Mouse (Mus musculus) thymus, adult 2 months (tissue): ENCODE results near the gene Parp14. TPM values are rescaled to one million over a fixed set of nuclear protein-coding genes. Genes with fewer than 3 reads are reported as not detected.

Source experiments
- DNase-seq: peaks from one replicate; pipeline ENCODE4 v3.0.0; 2021
- H3K27ac ChIP-seq: fragments of 200-500 bp; 2 replicates; pipeline ENCODE4 v1.5.1; 2012; ENCODE audit warnings: low read length, control low read depth; ENCODE audit not compliant: control insufficient read depth, insufficient read depth
- H3K27me3 ChIP-seq: fragments of 200-500 bp; 2 replicates; pipeline ENCODE4 v1.6.1; 2012; ENCODE audit warnings: mild to moderate bottlenecking, low read length, moderate library complexity, mixed read lengths; ENCODE audit not compliant: control insufficient read depth, insufficient read depth
- H3K36me3 ChIP-seq: fragments of 200-500 bp; 2 replicates; pipeline ENCODE4 v1.6.1; 2012; ENCODE audit warnings: mild to moderate bottlenecking, low read length, moderate library complexity; ENCODE audit not compliant: control insufficient read depth, insufficient read depth
- H3K4me1 ChIP-seq: fragments of 200-500 bp; replicated peaks from 2 replicates; pipeline ENCODE4 v1.6.1; 2012; ENCODE audit warnings: low read length; ENCODE audit not compliant: control insufficient read depth, insufficient read depth
- H3K4me3 ChIP-seq: fragments of 200-500 bp; 2 replicates; pipeline ENCODE4 v1.5.1; 2012; ENCODE audit warnings: mild to moderate bottlenecking, low read length, control low read depth, moderate library complexity; ENCODE audit not compliant: control insufficient read depth, insufficient read depth
- CTCF ChIP-seq: fragments of 200-500 bp; IDR thresholded peaks from 2 replicates; pipeline ENCODE4 v1.5.1; 2012; ENCODE audit warnings: mild to moderate bottlenecking, control low read depth, low read length, moderate library complexity, borderline replicate concordance; ENCODE audit not compliant: control insufficient read depth, poor library complexity, insufficient read depth; ENCODE audit errors: extremely low read depth
- POLR2A ChIP-seq: fragments of 200-500 bp; IDR thresholded peaks from 2 replicates; pipeline ENCODE4 v1.6.1; 2012; ENCODE audit warnings: mild to moderate bottlenecking, low read length, control low read depth, moderate library complexity; ENCODE audit not compliant: control insufficient read depth, poor library complexity, insufficient read depth; ENCODE audit errors: extremely low read depth
- WGBS: fragments of 180-500 bp; shearing (Covaris S2); methylation state at CpG from one replicate; pipeline ENCODE4 v1.1.7; 2018; 5-methylcytosine and 5-hydroxymethylcytosine counted together
- polyA plus RNA-seq: library from polyadenylated mRNA; depleted of rRNA; stranded (reverse); fragments of >200 nt; gene quantifications from 2 replicates; pipeline ENCODE4 v1.2.3, GENCODE M21; 2012

Gene Parp14
- polyA plus RNA-seq, 1 experiment: 10.5 TPM

DNA sequence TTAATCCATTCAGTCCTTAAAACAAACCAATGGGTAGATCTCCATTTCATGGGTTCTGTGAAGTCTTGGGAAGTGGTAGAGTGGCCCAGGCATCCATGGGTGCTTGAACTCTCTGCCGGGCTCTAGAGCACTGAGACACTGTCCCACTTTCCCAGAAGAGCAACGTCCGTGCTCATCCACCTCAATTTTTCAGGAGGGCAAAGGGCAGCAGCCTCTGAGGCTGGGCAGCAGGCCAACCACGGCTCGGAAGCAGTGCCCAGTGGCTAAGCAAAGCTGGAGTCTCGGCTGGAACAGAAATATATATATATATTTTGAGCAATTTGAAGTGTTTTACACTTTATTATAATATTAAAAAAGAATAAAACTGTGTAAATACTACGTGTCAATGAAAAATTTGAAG is 35.5 kb upstream of the Parp14 start:
- TF ChIP-seq CTCF: no peak
- TF ChIP-seq POLR2A: no peak
- Histone ChIP-seq H3K27ac (no peak overlapping the region), H3K4me3 (no peak overlapping the region), H3K4me1 (peaks cover 21% of the 10 kb centered on the region), H3K36me3 (no peaks in the 10 kb centered on the region), H3K27me3 (no peaks in the 10 kb centered on the region)
- WGBS: 94% methylated on average over 7 of the region's 7 CpGs
- DNase-seq: no peak

DNA sequence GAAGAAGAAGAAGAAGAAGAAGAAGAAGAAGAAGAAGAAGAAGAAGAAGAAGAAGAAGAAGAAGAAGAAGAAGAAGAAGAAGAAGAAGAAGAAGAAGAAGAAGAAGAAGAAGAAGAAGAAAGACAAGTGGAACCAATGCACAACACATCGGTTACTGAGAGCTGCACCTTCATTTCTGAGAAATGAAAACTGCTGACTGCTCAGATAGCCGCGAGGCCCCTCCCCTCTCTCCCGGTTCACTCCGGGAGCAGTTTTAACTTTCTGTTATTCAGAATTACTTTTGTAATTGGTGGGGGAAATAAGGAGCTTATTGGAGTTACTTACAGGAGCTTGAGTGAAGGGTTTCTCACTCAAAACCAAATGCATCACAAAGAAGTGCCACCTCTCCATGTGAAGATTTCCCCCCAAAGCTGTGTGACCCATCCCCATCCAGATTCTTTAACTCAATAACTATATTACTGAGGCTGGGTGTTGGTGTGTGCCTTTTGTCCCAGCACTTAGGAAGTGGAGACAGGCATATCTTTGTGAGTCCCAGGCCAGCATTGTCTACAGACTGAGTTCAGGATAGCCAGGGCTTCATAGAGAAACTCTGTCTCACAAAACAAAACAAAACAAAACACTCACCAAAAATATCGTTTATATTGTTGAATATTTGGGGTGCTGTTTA is 34.6 kb upstream of the Parp14 start:
- no peaks in the 10 kb centered on the region for H3K36me3 ChIP-seq
- H3K4me3 ChIP-seq: no peak overlapping the region
- no peaks in the 10 kb centered on the region for H3K27me3 ChIP-seq
- DNase-seq: no peak
- TF ChIP-seq CTCF: no peak
- 20% methylated on average over 6 of the region's 6 CpGs for WGBS
- H3K4me1 ChIP-seq: peaks cover 21% of the 10 kb centered on the region
- no peak overlapping the region for H3K27ac ChIP-seq

DNA sequence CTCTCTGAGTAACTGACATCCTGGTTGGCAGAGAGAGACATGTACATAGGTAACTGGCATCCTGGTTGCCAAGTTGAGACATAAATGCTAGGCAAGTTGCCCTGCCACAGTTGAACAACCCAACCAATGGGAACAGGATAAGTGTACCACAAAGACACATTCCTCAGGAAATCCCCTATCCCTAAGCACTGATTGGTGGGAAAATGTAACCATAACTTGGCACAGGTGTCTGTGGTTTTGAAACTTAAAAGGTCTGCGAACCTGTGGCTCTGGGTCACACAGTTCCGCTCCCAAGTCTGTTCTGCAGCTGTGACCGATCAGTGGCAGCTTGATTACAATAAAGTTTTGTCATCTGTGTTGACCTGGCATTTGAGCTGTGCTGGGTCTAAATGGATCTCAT is 34.0 kb upstream of the Parp14 start:
- H3K4me3 ChIP-seq: no peak overlapping the region
- H3K4me1 ChIP-seq: peaks cover 21% of the 10 kb centered on the region
- WGBS: 15% methylated on average over 3 of the region's 3 CpGs
- peak; percentile 14 for DNase-seq
- TF ChIP-seq POLR2A (no peak), CTCF (no peak)
- H3K27ac ChIP-seq: no peak overlapping the region
- H3K27me3 ChIP-seq: no peaks in the 10 kb centered on the region
- no peaks in the 10 kb centered on the region for H3K36me3 ChIP-seq

DNA sequence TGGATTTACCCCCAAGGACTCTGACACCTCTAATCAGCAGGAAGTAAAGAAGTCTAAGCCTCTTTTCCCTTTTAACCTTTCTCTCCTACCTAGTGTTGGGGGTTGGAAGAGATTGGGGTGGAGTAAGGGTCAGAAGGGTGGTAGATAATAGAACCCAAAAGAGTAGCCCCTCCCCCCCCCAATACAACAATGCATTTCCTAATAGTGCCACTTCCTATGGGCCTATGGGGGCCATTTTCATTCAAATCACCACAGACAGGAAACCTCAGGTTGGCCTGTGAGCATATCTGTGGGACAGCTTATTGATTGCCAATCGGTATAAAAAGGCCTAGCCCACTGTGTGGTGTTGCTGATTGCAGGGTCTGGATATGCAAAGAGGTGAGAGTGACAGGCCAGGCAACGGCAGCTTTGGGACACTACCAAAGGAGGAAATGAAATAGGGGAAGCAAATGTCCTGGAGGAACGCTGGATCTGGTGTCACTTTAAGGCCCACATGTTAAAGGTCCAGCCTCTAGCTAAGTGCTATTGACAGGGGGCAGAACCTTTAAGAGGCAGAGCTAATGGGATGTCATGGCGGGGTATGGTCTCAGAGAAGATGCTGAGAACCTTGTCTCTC is 32.9 kb upstream of the Parp14 start:
- no peaks in the 10 kb centered on the region for H3K36me3 ChIP-seq
- no peak for TF ChIP-seq POLR2A
- TF ChIP-seq CTCF: no peak
- no peaks in the 10 kb centered on the region for H3K27me3 ChIP-seq
- H3K27ac ChIP-seq: no peak overlapping the region
- H3K4me3 ChIP-seq: no peak overlapping the region
- 70% methylated on average over 4 of the region's 4 CpGs for WGBS
- DNase-seq: no peak
- H3K4me1 ChIP-seq: peaks cover 21% of the 10 kb centered on the region

DNA sequence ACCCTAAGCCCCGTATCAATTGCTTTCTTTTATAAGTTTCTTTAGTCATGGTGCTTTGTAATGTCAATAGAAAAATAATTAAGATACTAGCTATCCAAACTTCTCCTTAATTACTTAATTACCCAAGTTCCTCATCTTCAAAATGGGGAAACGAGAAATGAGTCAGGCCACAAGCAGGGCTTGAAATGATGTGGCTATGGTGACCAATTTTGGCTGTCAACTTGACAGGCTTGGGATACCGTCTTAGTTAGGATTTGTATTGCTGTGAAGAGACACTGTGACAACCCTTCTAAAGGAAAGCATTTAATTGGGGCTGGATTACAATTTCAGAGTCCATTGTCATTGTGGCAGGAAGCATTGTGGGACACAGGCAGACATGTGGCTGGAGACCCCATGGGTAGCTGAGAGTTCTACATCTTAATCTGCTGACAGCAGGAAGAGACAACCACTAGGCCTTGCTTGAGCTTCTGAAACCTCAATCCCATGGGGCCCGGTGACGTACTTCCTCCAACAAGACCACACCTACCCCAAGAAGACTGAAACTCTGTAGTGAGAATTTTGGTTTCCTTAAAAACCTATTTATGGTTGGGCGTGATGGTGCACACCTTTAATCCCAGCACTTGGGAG is 31.8 kb upstream of the Parp14 start:
- WGBS: 82% methylated on average over 6 of the region's 6 CpGs
- no peak for TF ChIP-seq CTCF
- no peak for TF ChIP-seq POLR2A

DNA sequence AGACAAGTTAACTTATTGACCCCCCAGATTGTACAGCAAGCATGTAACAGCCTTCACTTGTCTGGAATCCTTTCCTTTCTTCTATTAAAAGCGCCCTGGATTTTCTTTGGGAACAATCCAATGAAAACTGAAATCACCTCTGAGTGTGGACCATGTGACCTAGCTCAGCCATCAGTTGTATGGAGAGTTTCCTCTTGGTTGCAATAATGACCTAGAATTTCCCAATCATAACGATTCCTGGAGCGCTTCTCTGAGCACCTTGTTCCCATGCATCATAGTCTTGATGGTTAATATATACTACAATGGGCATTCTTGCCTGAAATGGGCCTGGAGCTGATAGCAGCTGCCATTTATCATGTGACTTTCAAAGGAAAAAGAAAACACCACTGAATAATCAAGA is 29.2 kb upstream of the Parp14 start:
- H3K27ac ChIP-seq: no peak overlapping the region
- peaks cover 8% of the 10 kb centered on the region for H3K4me1 ChIP-seq
- 92% methylated on average over 3 of the region's 3 CpGs for WGBS
- no peaks in the 10 kb centered on the region for H3K27me3 ChIP-seq
- H3K4me3 ChIP-seq: no peak overlapping the region
- no peaks in the 10 kb centered on the region for H3K36me3 ChIP-seq
- no peak for TF ChIP-seq POLR2A
- no peak for TF ChIP-seq CTCF
- no peak for DNase-seq

More for the DNA sequence above, 31.8 kb upstream of the Parp14 start:
- Histone ChIP-seq H3K27me3 (no peaks in the 10 kb centered on the region), H3K27ac (no peak overlapping the region), H3K4me1 (peaks cover 21% of the 10 kb centered on the region), H3K4me3 (no peak overlapping the region), H3K36me3 (no peaks in the 10 kb centered on the region)
- DNase-seq: no peak
